Mouse (Mus musculus) liver, embryonic 16.5 days (tissue): ENCODE results near the gene Erbb2. TPM values are rescaled to one million over a fixed set of nuclear protein-coding genes. Genes with fewer than 3 reads are reported as not detected.

Experiments used
- ATAC-seq: fragments of 200-750 bp; cut with Nextera tagmentation; 2 replicates; pipeline ENCODE4 v1.8.0; 2017; ENCODE audit warnings: low read depth, mild to moderate bottlenecking, moderate number of reproducible peaks, moderate library complexity
- H3K27ac ChIP-seq: fragments of 300-500 bp; sonication (generic); 2 replicates; pipeline ENCODE4 v1.5.1; 2014; ENCODE audit warnings: mild to moderate bottlenecking, low read length
- H3K27me3 ChIP-seq: fragments of 300-500 bp; sonication (generic); 2 replicates; pipeline ENCODE4 v1.6.1; 2014; ENCODE audit warnings: low read depth, low read length, mixed read lengths; ENCODE audit not compliant: control insufficient read depth, insufficient read depth
- H3K36me3 ChIP-seq: fragments of 300-500 bp; sonication (generic); 2 replicates; pipeline ENCODE4 v1.6.1; 2014; ENCODE audit warnings: mild to moderate bottlenecking; ENCODE audit not compliant: control insufficient read depth, insufficient read depth
- H3K4me1 ChIP-seq: fragments of 300-500 bp; sonication (generic); 2 replicates; pipeline ENCODE4 v1.6.1; 2014; ENCODE audit warnings: low read depth, low read length, mixed read lengths; ENCODE audit not compliant: control insufficient read depth
- H3K4me2 ChIP-seq: fragments of 300-500 bp; sonication (generic); 2 replicates; pipeline ENCODE4 v1.6.1; 2014; ENCODE audit warnings: low read depth, low read length, mixed read lengths
- H3K4me3 ChIP-seq: fragments of 300-500 bp; sonication (generic); 2 replicates; pipeline ENCODE4 v1.5.1; 2014; ENCODE audit warnings: low read depth, mild to moderate bottlenecking, low read length
- H3K9ac ChIP-seq: fragments of 300-500 bp; sonication (generic); 2 replicates; pipeline ENCODE4 v1.6.1; 2014; ENCODE audit warnings: low read depth, low read length
- H3K9me3 ChIP-seq: fragments of 300-500 bp; sonication (generic); replicated peaks from 2 replicates; pipeline ENCODE4 v1.6.1; 2016; ENCODE audit warnings: low read length; ENCODE audit not compliant: control insufficient read depth
- WGBS: fragments of 180-500 bp; shearing (Covaris S2); extraction: QIAGEN DNeasy Blood & Tissue Kit; methylation state at CpG from one replicate; pipeline ENCODE4 v1.1.7; 2014; ENCODE audit not compliant: insufficient replicate concordance; 5-methylcytosine and 5-hydroxymethylcytosine counted together
- polyA plus RNA-seq: library from polyadenylated mRNA; unstranded; fragments of >200 nt; fragmentation: Nextera tagmentation; extraction: Ambion mirVana; gene quantifications from 2 replicates; pipeline ENCODE4 v1.2.1, GENCODE M21; 2015

Gene Erbb2
- 1.8 and 2.1 TPM in 2 replicates for polyA plus RNA-seq

- WGBS = 0% methylated on average over 47 of the region's 49 CpGs
- no peaks in the 10 kb centered on the region; the same call in 1 of the 2 replicates for H3K4me1 ChIP-seq
- ATAC-seq = peak; percentile 66
These were observed at the start of gene Erbb2 for GRCm38 (mm10) chr11:98412273-98412796. Gene Erbb2 (plus strand): TSS chr11:98412470.

DNA sequence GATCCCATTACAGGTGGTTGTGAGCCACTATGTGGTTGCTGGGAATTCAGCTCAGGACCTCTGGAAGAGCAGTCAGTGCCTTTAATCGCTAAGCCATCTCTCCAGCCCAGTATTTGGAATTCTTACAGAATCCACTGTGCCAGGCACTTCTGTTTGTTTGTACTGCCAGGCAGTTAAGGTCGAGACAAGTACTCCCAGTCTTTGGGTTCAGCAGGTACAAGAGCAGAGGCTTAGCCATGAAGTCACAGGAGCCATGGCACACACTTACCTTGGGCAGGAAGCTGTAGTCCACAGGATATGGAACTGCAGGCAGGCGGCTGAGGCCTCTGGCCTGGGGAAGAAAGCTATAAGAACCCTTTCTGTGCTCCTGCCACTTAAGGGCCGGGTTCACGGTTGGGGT lies 48.5 kb upstream of the Erbb2 start:
- no peak overlapping the region for H3K9ac ChIP-seq
- 66% methylated on average over 5 of the region's 5 CpGs for WGBS
- no peak for ATAC-seq
- H3K27me3 ChIP-seq = no peaks in the 10 kb centered on the region
- no peak overlapping the region for H3K27ac ChIP-seq
- no peaks in the 10 kb centered on the region for H3K36me3 ChIP-seq
- no peaks in the 10 kb centered on the region for H3K9me3 ChIP-seq
- peaks cover 22% of the 10 kb centered on the region for H3K4me1 ChIP-seq
- H3K4me2 ChIP-seq = no peak overlapping the region
- H3K4me3 ChIP-seq = no peak overlapping the region

More at GRCm38 (mm10) chr11:98412273-98412796, at the start of gene Erbb2:
- H3K27me3 ChIP-seq = peaks cover 50% of the 10 kb centered on the region
- H3K36me3 ChIP-seq = no peaks in the 10 kb centered on the region
- H3K9ac ChIP-seq = 0 out of 2 replicates have a peak within 1 kb of the TSS, but pooled peaks have one; percentile 22
- H3K4me2 ChIP-seq = peak within 1 kb of the TSS; percentile 53
- no peaks in the 10 kb centered on the region for H3K9me3 ChIP-seq
- peak within 1 kb of the TSS; percentile 55 for H3K4me3 ChIP-seq
- H3K27ac ChIP-seq = 0 out of 2 replicates have a peak within 1 kb of the TSS, but pooled peaks have one; percentile 1

DNA sequence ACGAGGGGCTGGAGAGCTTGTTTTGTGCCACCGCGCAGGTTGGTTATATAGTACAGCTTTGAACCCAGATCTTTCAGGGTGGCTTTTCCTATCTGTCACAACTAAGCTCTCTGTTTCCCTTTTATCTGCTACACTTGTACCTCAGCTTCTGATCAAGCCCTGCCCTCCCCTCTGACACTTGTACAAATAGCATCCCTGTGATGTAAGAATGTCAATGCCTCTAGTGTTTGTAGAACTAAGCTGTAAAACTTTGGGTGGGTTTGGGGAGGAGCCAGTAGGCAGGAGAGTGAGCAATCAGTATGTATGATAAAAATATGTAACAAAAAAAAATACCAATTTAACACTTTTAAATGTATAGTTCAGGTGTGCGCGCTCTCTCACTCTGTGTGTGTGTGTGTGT lies 47.9 kb upstream of the Erbb2 start:
- Histone ChIP-seq H3K4me1 (peaks cover 16% of the 10 kb centered on the region), H3K27ac (no peak overlapping the region)
- ATAC-seq = no peak; the same call in 1 of the 2 replicates

GRCm38 (mm10) chr11:98366290-98366689 lies 46.0 kb upstream of the Erbb2 start:
- Histone ChIP-seq H3K36me3 (no peaks in the 10 kb centered on the region), H3K4me3 (no peak overlapping the region), H3K9me3 (no peaks in the 10 kb centered on the region), H3K4me1 (peaks cover 10% of the 10 kb centered on the region), H3K27me3 (no peaks in the 10 kb centered on the region), H3K27ac (no peak overlapping the region), H3K4me2 (no peak overlapping the region), H3K9ac (no peak overlapping the region)
- no peak for ATAC-seq
- WGBS = 35% methylated on average over 10 of the region's 10 CpGs

More for the DNA sequence above, 47.9 kb upstream of the Erbb2 start:
- Histone ChIP-seq H3K27me3 (no peaks in the 10 kb centered on the region), H3K9me3 (no peaks in the 10 kb centered on the region), H3K4me3 (no peak overlapping the region), H3K4me2 (no peak overlapping the region), H3K36me3 (no peaks in the 10 kb centered on the region), H3K9ac (no peak overlapping the region)
- WGBS = 75% methylated on average over 5 of the region's 5 CpGs

- no peak overlapping the region for H3K4me3 ChIP-seq
- no peaks in the 10 kb centered on the region for H3K36me3 ChIP-seq
- no peak overlapping the region for H3K27ac ChIP-seq
- H3K4me1 ChIP-seq = peaks cover 7% of the 10 kb centered on the region
- H3K4me2 ChIP-seq = no peak overlapping the region
- ATAC-seq = no peak
- WGBS = 66% methylated on average over 10 of the region's 10 CpGs
- H3K9me3 ChIP-seq = no peaks in the 10 kb centered on the region
- no peak overlapping the region for H3K9ac ChIP-seq
- H3K27me3 ChIP-seq = no peaks in the 10 kb centered on the region
These were observed 45.0 kb upstream of the Erbb2 start for GRCm38 (mm10) chr11:98367171-98367862.

- H3K4me3 ChIP-seq = no peak overlapping the region
- no peak overlapping the region for H3K27ac ChIP-seq
- WGBS = 77% methylated on average over 7 of the region's 7 CpGs
- H3K9me3 ChIP-seq = no peaks in the 10 kb centered on the region
- H3K4me1 ChIP-seq = peaks cover 7% of the 10 kb centered on the region
- no peaks in the 10 kb centered on the region for H3K27me3 ChIP-seq
- ATAC-seq = no peak
- H3K36me3 ChIP-seq = no peaks in the 10 kb centered on the region
- H3K4me2 ChIP-seq = no peak overlapping the region
- H3K9ac ChIP-seq = no peak overlapping the region
These were observed 44.4 kb upstream of the Erbb2 start for GRCm38 (mm10) chr11:98367863-98368186.

GRCm38 (mm10) chr11:98369337-98369736 lies 42.9 kb upstream of the Erbb2 start:
- Histone ChIP-seq H3K9ac (no peak overlapping the region), H3K4me1 (peaks cover 2% of the 10 kb centered on the region; the same call in 1 of the 2 replicates), H3K9me3 (no peaks in the 10 kb centered on the region), H3K27ac (no peak overlapping the region), H3K4me2 (no peak overlapping the region), H3K27me3 (no peaks in the 10 kb centered on the region), H3K36me3 (no peaks in the 10 kb centered on the region), H3K4me3 (no peak overlapping the region)
- WGBS = 54% methylated on average over 6 of the region's 6 CpGs
- ATAC-seq = no peak

DNA sequence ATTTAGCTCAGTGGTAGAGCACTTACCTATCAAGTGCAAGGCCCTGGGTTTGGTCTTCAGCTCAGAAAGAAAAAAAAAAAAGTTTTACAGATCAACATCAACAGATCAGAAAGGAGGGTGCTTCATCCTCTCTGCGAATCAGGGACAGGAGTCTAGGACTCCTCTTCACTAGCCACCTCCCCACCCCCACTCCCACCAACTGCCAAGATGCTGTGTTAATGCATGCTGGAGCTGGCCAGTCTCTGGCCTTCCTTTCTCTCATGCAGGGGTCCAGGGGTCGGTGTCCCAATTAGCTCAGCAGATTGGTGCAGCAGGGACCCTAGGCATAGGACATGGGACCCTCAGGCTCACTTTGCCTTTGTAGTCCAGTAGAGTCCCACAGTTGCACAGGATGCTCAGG lies 41.7 kb upstream of the Erbb2 start:
- no peak overlapping the region for H3K27ac ChIP-seq
- ATAC-seq = no peak
- no peak overlapping the region for H3K9ac ChIP-seq
- no peaks in the 10 kb centered on the region for H3K9me3 ChIP-seq
- no peak overlapping the region for H3K4me2 ChIP-seq
- WGBS = 69% methylated on average over 2 of the region's 2 CpGs
- peaks cover 3% of the 10 kb centered on the region; the same call in 1 of the 2 replicates for H3K36me3 ChIP-seq
- no peak overlapping the region for H3K4me3 ChIP-seq
- no peaks in the 10 kb centered on the region for H3K27me3 ChIP-seq
- peaks cover 2% of the 10 kb centered on the region; the same call in 1 of the 2 replicates for H3K4me1 ChIP-seq

- no peaks in the 10 kb centered on the region for H3K9me3 ChIP-seq
- no peak overlapping the region for H3K27ac ChIP-seq
- H3K4me1 ChIP-seq = no peaks in the 10 kb centered on the region
- H3K27me3 ChIP-seq = no peaks in the 10 kb centered on the region
- H3K4me3 ChIP-seq = no peak overlapping the region
- no peak for ATAC-seq
- peaks cover 6% of the 10 kb centered on the region; the same call in 1 of the 2 replicates for H3K36me3 ChIP-seq
- H3K9ac ChIP-seq = no peak overlapping the region
- no peak overlapping the region for H3K4me2 ChIP-seq
- 60% methylated on average over 10 of the region's 10 CpGs for WGBS
These were observed 40.6 kb upstream of the Erbb2 start for GRCm38 (mm10) chr11:98371556-98372240.
